Mouse (Mus musculus): Measurements from ENCODE around the gene Rars2. TPM values are rescaled to one million over a fixed set of nuclear protein-coding genes. Genes with fewer than 3 reads are reported as not detected.

The Rars2 gene
- polyA plus RNA-seq, 1 experiment from 2014 or later: 59.5 TPM

- H3K4me1 ChIP-seq (ENCODE audit: control insufficient read depth, insufficient read depth, low read length): no peaks in the 10 kb centered on the region
- DNase-seq (no peak), ATAC-seq (ENCODE audit: low FRiP score, low TSS enrichment) (no peak)
- H3K27ac ChIP-seq (replicated peaks; ENCODE audit: low read depth, low read length): no peak overlapping the region
- no peak overlapping the region for H3K9ac ChIP-seq (replicated peaks; ENCODE audit: low read length)
- no peak overlapping the region for H3K4me3 ChIP-seq (replicated peaks; ENCODE audit: low read depth, low read length)
- H3K36me3 ChIP-seq (ENCODE audit: control insufficient read depth, insufficient read depth, low read length): peaks cover 86% of the 10 kb centered on the region
- no peak overlapping the region for H3K4me2 ChIP-seq (ENCODE audit: low read length)
- no peaks in the 10 kb centered on the region for H3K9me3 ChIP-seq (ENCODE audit: control insufficient read depth, low read length)
- H3K27me3 ChIP-seq (ENCODE audit: control insufficient read depth, insufficient read depth, low read length): no peaks in the 10 kb centered on the region
- WGBS: 89% methylated on average over 2 of the region's 2 CpGs
Observed at GRCm38 (mm10) chr4:34659012-34659411, 44.3 kb downstream of the Rars2 start.

- H3K9me3 ChIP-seq (ENCODE audit: control insufficient read depth, low read length): no peaks in the 10 kb centered on the region
- H3K4me3 ChIP-seq (replicated peaks; ENCODE audit: low read depth, low read length): no peak overlapping the region
- no peak for DNase-seq
- no peaks in the 10 kb centered on the region for H3K4me1 ChIP-seq (ENCODE audit: control insufficient read depth, insufficient read depth, low read length)
- no peak overlapping the region for H3K4me2 ChIP-seq (ENCODE audit: low read length)
- peaks cover 86% of the 10 kb centered on the region for H3K36me3 ChIP-seq (ENCODE audit: control insufficient read depth, insufficient read depth, low read length)
- H3K9ac ChIP-seq (replicated peaks; ENCODE audit: low read length): no peak overlapping the region
- WGBS: 97% methylated on average over 2 of the region's 2 CpGs
- no peak for ATAC-seq (ENCODE audit: low FRiP score, low TSS enrichment)
- no peaks in the 10 kb centered on the region for H3K27me3 ChIP-seq (ENCODE audit: control insufficient read depth, insufficient read depth, low read length)
- H3K27ac ChIP-seq (replicated peaks; ENCODE audit: low read depth, low read length): no peak overlapping the region
Observed at GRCm38 (mm10) chr4:34661514-34661913, 46.8 kb downstream of the Rars2 start.

- Histone ChIP-seq H3K27ac (replicated peaks; ENCODE audit: low read depth, low read length) (no peak overlapping the region), H3K9me3 (ENCODE audit: control insufficient read depth, low read length) (no peaks in the 10 kb centered on the region), H3K9ac (replicated peaks; ENCODE audit: low read length) (no peak overlapping the region), H3K4me2 (ENCODE audit: low read length) (no peak overlapping the region), H3K27me3 (ENCODE audit: control insufficient read depth, insufficient read depth, low read length) (no peaks in the 10 kb centered on the region), H3K4me1 (ENCODE audit: control insufficient read depth, insufficient read depth, low read length) (no peaks in the 10 kb centered on the region), H3K36me3 (ENCODE audit: control insufficient read depth, insufficient read depth, low read length) (peaks cover 85% of the 10 kb centered on the region), H3K4me3 (replicated peaks; ENCODE audit: low read depth, low read length) (no peak overlapping the region)
- 86% methylated on average over 6 of the region's 6 CpGs for WGBS
- ATAC-seq (ENCODE audit: low FRiP score, low TSS enrichment): no peak
- no peak for DNase-seq
Observed at GRCm38 (mm10) chr4:34661927-34662326, 47.2 kb downstream of the Rars2 start.

- Histone ChIP-seq H3K9me3 (ENCODE audit: control insufficient read depth, low read length) (no peaks in the 10 kb centered on the region), H3K9ac (replicated peaks; ENCODE audit: low read length) (no peak overlapping the region), H3K4me3 (replicated peaks; ENCODE audit: low read depth, low read length) (no peak overlapping the region), H3K36me3 (ENCODE audit: control insufficient read depth, insufficient read depth, low read length) (peaks cover 62% of the 10 kb centered on the region), H3K27me3 (ENCODE audit: control insufficient read depth, insufficient read depth, low read length) (no peaks in the 10 kb centered on the region), H3K4me1 (ENCODE audit: control insufficient read depth, insufficient read depth, low read length) (no peaks in the 10 kb centered on the region), H3K4me2 (ENCODE audit: low read length) (no peak overlapping the region), H3K27ac (replicated peaks; ENCODE audit: low read depth, low read length) (no peak overlapping the region)
- ATAC-seq (ENCODE audit: low FRiP score, low TSS enrichment): no peak
- no peak for DNase-seq
- WGBS: 91% methylated on average over 5 of the region's 5 CpGs
Observed at GRCm38 (mm10) chr4:34667923-34668322, 53.2 kb downstream of the Rars2 start.

- Histone ChIP-seq H3K9me3 (ENCODE audit: control insufficient read depth, low read length) (no peaks in the 10 kb centered on the region), H3K9ac (replicated peaks; ENCODE audit: low read length) (no peak overlapping the region), H3K27ac (replicated peaks; ENCODE audit: low read depth, low read length) (no peak overlapping the region), H3K27me3 (ENCODE audit: control insufficient read depth, insufficient read depth, low read length) (no peaks in the 10 kb centered on the region), H3K4me3 (replicated peaks; ENCODE audit: low read depth, low read length) (no peak overlapping the region), H3K4me2 (ENCODE audit: low read length) (no peak overlapping the region), H3K36me3 (ENCODE audit: control insufficient read depth, insufficient read depth, low read length) (peaks cover 41% of the 10 kb centered on the region), H3K4me1 (ENCODE audit: control insufficient read depth, insufficient read depth, low read length) (no peaks in the 10 kb centered on the region)
- WGBS: 94% methylated on average over 5 of the region's 5 CpGs
- ATAC-seq (ENCODE audit: low FRiP score, low TSS enrichment): no peak
- no peak for DNase-seq
Observed at GRCm38 (mm10) chr4:34673721-34674120, 59.0 kb downstream of the Rars2 start.

GRCm38 (mm10) chr4:34680530-34680929 lies 65.8 kb downstream of the Rars2 start:
- Histone ChIP-seq H3K4me1 (ENCODE audit: control insufficient read depth, insufficient read depth, low read length) (no peaks in the 10 kb centered on the region), H3K4me3 (replicated peaks; ENCODE audit: low read depth, low read length) (no peak overlapping the region), H3K36me3 (ENCODE audit: control insufficient read depth, insufficient read depth, low read length) (peaks cover 35% of the 10 kb centered on the region), H3K9ac (replicated peaks; ENCODE audit: low read length) (no peak overlapping the region), H3K27ac (replicated peaks; ENCODE audit: low read depth, low read length) (no peak overlapping the region), H3K27me3 (ENCODE audit: control insufficient read depth, insufficient read depth, low read length) (no peaks in the 10 kb centered on the region), H3K4me2 (ENCODE audit: low read length) (no peak overlapping the region), H3K9me3 (ENCODE audit: control insufficient read depth, low read length) (no peaks in the 10 kb centered on the region)
- DNase-seq: no peak
- WGBS: 87% methylated on average over 5 of the region's 5 CpGs
- no peak for ATAC-seq (ENCODE audit: low FRiP score, low TSS enrichment)

GRCm38 (mm10) chr4:34686874-34687567 lies 72.3 kb downstream of the Rars2 start, which contains the start of gene Slc35a1:
Slc35a1 (minus strand) TSS chr4:34687438.
- Histone ChIP-seq H3K9ac (replicated peaks; ENCODE audit: low read length) (peak within 1 kb of the TSS; percentile 99), H3K27me3 (ENCODE audit: control insufficient read depth, insufficient read depth, low read length) (no peaks in the 10 kb centered on the region), H3K9me3 (ENCODE audit: control insufficient read depth, low read length) (no peaks in the 10 kb centered on the region), H3K27ac (replicated peaks; ENCODE audit: low read depth, low read length) (peak within 1 kb of the TSS; percentile 97), H3K4me2 (ENCODE audit: low read length) (peak within 1 kb of the TSS; percentile 57), H3K4me3 (replicated peaks; ENCODE audit: low read depth, low read length) (peak within 1 kb of the TSS; percentile 86), H3K4me1 (ENCODE audit: control insufficient read depth, insufficient read depth, low read length) (peaks cover 13% of the 10 kb centered on the region), H3K36me3 (ENCODE audit: control insufficient read depth, insufficient read depth, low read length) (peaks cover 13% of the 10 kb centered on the region)
- DNase-seq (peak; percentile 96), ATAC-seq (ENCODE audit: low FRiP score, low TSS enrichment) (peak; percentile 98)
- WGBS: under 1% methylated on average over 65 of the region's 65 CpGs

- no peak for ATAC-seq (ENCODE audit: low FRiP score, low TSS enrichment)
- Histone ChIP-seq H3K36me3 (ENCODE audit: control insufficient read depth, insufficient read depth, low read length) (peaks cover 3% of the 10 kb centered on the region), H3K4me2 (ENCODE audit: low read length) (peak overlapping the region; percentile 57), H3K4me3 (replicated peaks; ENCODE audit: low read depth, low read length) (no peak overlapping the region), H3K9me3 (ENCODE audit: control insufficient read depth, low read length) (no peaks in the 10 kb centered on the region), H3K9ac (replicated peaks; ENCODE audit: low read length) (peak overlapping the region; percentile 36; the same call in 1 of the 2 replicates), H3K27ac (replicated peaks; ENCODE audit: low read depth, low read length) (peak overlapping the region; percentile 63), H3K27me3 (ENCODE audit: control insufficient read depth, insufficient read depth, low read length) (no peaks in the 10 kb centered on the region), H3K4me1 (ENCODE audit: control insufficient read depth, insufficient read depth, low read length) (peaks cover 13% of the 10 kb centered on the region)
- 56% methylated on average over 3 of the region's 3 CpGs for WGBS
- peak; percentile 43 for DNase-seq
Observed at GRCm38 (mm10) chr4:34688021-34688420, 73.3 kb downstream of the Rars2 start.

GRCm38 (mm10) chr4:34701528-34701927 lies 86.8 kb downstream of the Rars2 start:
- H3K9me3 ChIP-seq (ENCODE audit: control insufficient read depth, low read length): no peaks in the 10 kb centered on the region
- H3K4me2 ChIP-seq (ENCODE audit: low read length): no peak overlapping the region
- 44% methylated on average over 5 of the region's 5 CpGs for WGBS
- DNase-seq (peak; percentile 67), ATAC-seq (ENCODE audit: low FRiP score, low TSS enrichment) (no peak)
- H3K27ac ChIP-seq (replicated peaks; ENCODE audit: low read depth, low read length): no peak overlapping the region
- no peak overlapping the region for H3K9ac ChIP-seq (replicated peaks; ENCODE audit: low read length)
- H3K27me3 ChIP-seq (ENCODE audit: control insufficient read depth, insufficient read depth, low read length): no peaks in the 10 kb centered on the region
- no peaks in the 10 kb centered on the region for H3K4me1 ChIP-seq (ENCODE audit: control insufficient read depth, insufficient read depth, low read length)
- no peak overlapping the region for H3K4me3 ChIP-seq (replicated peaks; ENCODE audit: low read depth, low read length)
- no peaks in the 10 kb centered on the region for H3K36me3 ChIP-seq (ENCODE audit: control insufficient read depth, insufficient read depth, low read length)
